ENCODE assay signal across 10 mouse cellular contexts in genomic region chr17:45582715-45583355, GRCm38 (mm10). TPM values are rescaled to one million over a fixed set of nuclear protein-coding genes. Genes with fewer than 3 reads are reported as not detected.
A peak's percentile ranks its signal among the peaks of the same experiment; 100 is the strongest.
DNase-seq lines count a peak whose midpoint lies in the region; ATAC-seq and TF ChIP-seq lines count a peak whose summit lies in the region.
"Had no signal": no experiment of that assay in that cellular context is flagged by ENCODE, and none has a peak within 500 bp of the region (broad histone marks: within the 10 kb centered on the region; RNA-seq: fewer than 3 reads in every experiment).

No protein-coding gene starts in this region.

- H3ac ChIP-seq in C2C12 (ENCODE audit: control insufficient read depth, insufficient read length, low read depth) = no peak overlapping the region

- no peaks in the 10 kb centered on the region for H3K79me2 ChIP-seq in C2C12 (ENCODE audit: control insufficient read depth, insufficient read depth)
- H3K79me2 ChIP-seq in MEL (ENCODE audit: control insufficient read depth, insufficient read depth, low read length, poor library complexity) = no peaks in the 10 kb centered on the region

- H3K27me3 ChIP-seq in intestine, postnatal 0 days (replicated peaks; ENCODE audit: control insufficient read depth, insufficient read depth, low read length) = no peaks in the 10 kb centered on the region
- H3K27me3 ChIP-seq in intestine, embryonic 15.5 days (replicated peaks) = no peaks in the 10 kb centered on the region
- H3K27me3 ChIP-seq in C2C12 (ENCODE audit: control insufficient read depth, insufficient read depth, insufficient read length) (no peaks in the 10 kb centered on the region), MEL (ENCODE audit: control insufficient read depth in 1 of 2, insufficient read depth in 2 of 2, low read length in 2 of 2) (no peaks in the 10 kb centered on the region)
- no peaks in the 10 kb centered on the region for H3K27me3 ChIP-seq in liver, embryonic 14.5 days (ENCODE audit: control insufficient read depth, insufficient read depth, low read length)
- no peaks in the 10 kb centered on the region for H3K27me3 ChIP-seq in forebrain, embryonic 15.5 days

- no peak overlapping the region for H3K9ac ChIP-seq in intestine, postnatal 0 days (ENCODE audit: low read depth, low read length)
- no peak overlapping the region for H3K9ac ChIP-seq in intestine, embryonic 15.5 days
- no peak overlapping the region for H3K9ac ChIP-seq in MEL (ENCODE audit: control insufficient read depth, low read depth, low read length, poor library complexity, severe bottlenecking)
- no peak overlapping the region for H3K9ac ChIP-seq in liver, embryonic 14.5 days (replicated peaks)
- H3K9ac ChIP-seq in forebrain, embryonic 15.5 days (replicated peaks) = no peak overlapping the region

- H3K36me3 ChIP-seq in intestine, postnatal 0 days (ENCODE audit: control insufficient read depth, insufficient read depth) = peaks cover 7% of the 10 kb centered on the region; the same call in 1 of the 2 replicates
- H3K36me3 ChIP-seq in intestine, embryonic 15.5 days = peaks cover 5% of the 10 kb centered on the region; the same call in 1 of the 2 replicates
- H3K36me3 ChIP-seq in C2C12 (ENCODE audit: control insufficient read depth, insufficient read depth) (peaks cover 32% of the 10 kb centered on the region), MEL (ENCODE audit: control insufficient read depth in 1 of 2, insufficient read depth in 2 of 2, low read length in 2 of 2) (peaks cover 0 to 27% of the 10 kb centered on the region in 2 experiments; a peak in 3 of 4 replicates)
- H3K36me3 ChIP-seq in liver, embryonic 14.5 days (replicated peaks; ENCODE audit: control insufficient read depth, insufficient read depth, low read depth) = peaks cover 39% of the 10 kb centered on the region
- 0 out of 2 replicates have a peak, but pooled peaks cover 10% of the 10 kb centered on the region for H3K36me3 ChIP-seq in forebrain, embryonic 15.5 days

- no peak overlapping the region for H3K4me3 ChIP-seq in intestine, postnatal 0 days (ENCODE audit: low read depth, low read length)
- no peak overlapping the region for H3K4me3 ChIP-seq in intestine, embryonic 15.5 days (replicated peaks)
- H3K4me3 ChIP-seq in C2C12 (ENCODE audit: insufficient read depth, poor library complexity, severe bottlenecking) = no peak overlapping the region
- H3K4me3 ChIP-seq in MEL (ENCODE audit: control insufficient read depth in 1 of 2, insufficient read depth in 1 of 2, low read depth in 2 of 2, low read length in 2 of 2) = no peak overlapping the region
- H3K4me3 ChIP-seq in liver, embryonic 14.5 days (ENCODE audit: insufficient read depth in 1 of 2, low read depth in 2 of 2, low read length in 2 of 2) = no peak overlapping the region
- no peak overlapping the region for H3K4me3 ChIP-seq in forebrain, embryonic 15.5 days

- no peak for TF ChIP-seq EP300 in MEL (IDR thresholded peaks at IDR 0.05; ENCODE audit: low read depth in 1 of 2, low read length in 2 of 2)
- no peak for TF ChIP-seq EP300 in liver, embryonic 14.5 days (IDR thresholded peaks at IDR 0.05; ENCODE audit: low read depth)

- TF ChIP-seq CTCF in intestine, postnatal 0 days (IDR thresholded peaks at IDR 0.05; ENCODE audit: low read depth) = peak; percentile 81
- TF ChIP-seq CTCF in C2C12 (IDR thresholded peaks at IDR 0.05; ENCODE audit: control insufficient read depth, insufficient read depth, insufficient read length) (peak; percentile 29), MEL (IDR thresholded peaks at IDR 0.05 in 2 of 3, conservative IDR thresholded peaks at IDR 0.05 in 1 of 3; ENCODE audit: control insufficient read depth in 1 of 3, insufficient read depth in 1 of 3, low read depth in 2 of 3, low read length in 3 of 3, poor library complexity in 1 of 3, severe bottlenecking in 1 of 3) (peak; percentile 60 to 82 (median 61))
- peak; percentile 93 for TF ChIP-seq CTCF in liver, embryonic 14.5 days (IDR thresholded peaks at IDR 0.05; ENCODE audit: low read depth)

- TF ChIP-seq POLR2A in MEL (IDR thresholded peaks at IDR 0.05; ENCODE audit: control insufficient read depth in 1 of 2, insufficient read depth in 1 of 2, low read depth in 1 of 2, low read length in 2 of 2, poor library complexity in 1 of 2) = no peak

- H3K27ac ChIP-seq in intestine, postnatal 0 days (ENCODE audit: low read depth, low read length) = no peak overlapping the region
- H3K27ac ChIP-seq in intestine, embryonic 15.5 days = no peak overlapping the region
- H3K27ac ChIP-seq in MEL (ENCODE audit: control insufficient read depth, low read depth, low read length) = peak overlapping the region; percentile 59
- H3K27ac ChIP-seq in liver, embryonic 14.5 days = peak overlapping the region; percentile 80
- H3K27ac ChIP-seq in forebrain, embryonic 15.5 days (replicated peaks) = no peak overlapping the region

- H3K9me3 ChIP-seq in intestine, postnatal 0 days (ENCODE audit: control insufficient read depth) = no peaks in the 10 kb centered on the region
- no peaks in the 10 kb centered on the region for H3K9me3 ChIP-seq in intestine, embryonic 15.5 days
- H3K9me3 ChIP-seq in MEL (replicated peaks; ENCODE audit: insufficient read depth, low read length) = no peaks in the 10 kb centered on the region
- H3K9me3 ChIP-seq in liver, embryonic 14.5 days (ENCODE audit: control insufficient read depth, low read length) = no peaks in the 10 kb centered on the region; the same call in 1 of the 2 replicates
- H3K9me3 ChIP-seq in forebrain, embryonic 15.5 days = no peaks in the 10 kb centered on the region

- WGBS in intestine, postnatal 0 days = 58% methylated on average over 6 of the region's 6 CpGs
- 71% methylated on average over 6 of the region's 6 CpGs for whole genome bisulfite sequencing in intestine, embryonic 15.5 days
- 43% methylated on average over 6 of the region's 6 CpGs for WGBS in liver, embryonic 14.5 days (ENCODE audit: insufficient replicate concordance)
- 77% methylated on average over 6 of the region's 6 CpGs for WGBS in forebrain, embryonic 15.5 days

- H3K4me2 ChIP-seq in intestine, postnatal 0 days (replicated peaks; ENCODE audit: low read depth) = no peak overlapping the region
- no peak overlapping the region for H3K4me2 ChIP-seq in intestine, embryonic 15.5 days (replicated peaks)
- peak overlapping the region; percentile 51 for H3K4me2 ChIP-seq in liver, embryonic 14.5 days (ENCODE audit: low read depth)
- H3K4me2 ChIP-seq in forebrain, embryonic 15.5 days (replicated peaks) = no peak overlapping the region

- H3K4me1 ChIP-seq in intestine, postnatal 0 days (replicated peaks; ENCODE audit: control insufficient read depth, insufficient read depth, low read length) = no peaks in the 10 kb centered on the region
- H3K4me1 ChIP-seq in intestine, embryonic 15.5 days (replicated peaks) = peaks cover 25% of the 10 kb centered on the region
- peaks cover 19 to 38% of the 10 kb centered on the region in 2 experiments for H3K4me1 ChIP-seq in MEL (ENCODE audit: control insufficient read depth in 1 of 2, insufficient read depth in 2 of 2, low read length in 2 of 2)
- H3K4me1 ChIP-seq in liver, embryonic 14.5 days (replicated peaks; ENCODE audit: control insufficient read depth in 2 of 2, insufficient read depth in 2 of 2, low read length in 1 of 2) = peaks cover 24 to 32% of the 10 kb centered on the region in 2 experiments
- peaks cover 12% of the 10 kb centered on the region for H3K4me1 ChIP-seq in forebrain, embryonic 15.5 days

- ATAC-seq in intestine, postnatal 0 days = no peak
- no peak for ATAC-seq in intestine, embryonic 15.5 days
- peak; percentile 58 for ATAC-seq in liver, embryonic 14.5 days (ENCODE audit: insufficient read depth)
- ATAC-seq in forebrain, embryonic 15.5 days (replicated peaks) = no peak

- no peaks in the 10 kb centered on the region for H3K79me3 ChIP-seq in C2C12 (ENCODE audit: low read depth)

- DNase-seq in MEL (ENCODE audit: low read depth, low spot score) = peak; percentile 64
- peak in 1 of 3 experiments; percentile 44 for DNase-seq in liver, embryonic 14.5 days (ENCODE audit: low read depth in 3 of 3, low spot score in 3 of 3)
- DNase-seq in frontal cortex, postnatal 14 days (ENCODE audit: low spot score in 2 of 2) = no peak
- no peak for DNase-seq in urinary bladder, postnatal 14 days (ENCODE audit: low spot score)
- DNase-seq: adrenal gland, adult 8-10 months had no signal

- peak; percentile 17 for TF ChIP-seq RAD21 in MEL (IDR thresholded peaks at IDR 0.05; ENCODE audit: low read depth, low read length)

RNA-seq across cellular contexts. Expression of gene Hsp90ab1, which starts 9.8 kb away (rescaled TPM):
- polyA plus RNA-seq in intestine, postnatal 0 days (2015; fragmentation: Nextera tagmentation; extraction: Ambion mirVana) = 483 and 505 TPM in 2 replicates
- 1,578 and 1,609 TPM in 2 replicates for polyA plus RNA-seq in intestine, embryonic 15.5 days (2015; fragmentation: Nextera tagmentation; extraction: Ambion mirVana)
- polyA plus RNA-seq in C2C12 (2012; fragmentation: generic; extraction: Trizol) (2,021 TPM), MEL (2012; ENCODE audit: insufficient read depth in 1 of 2, insufficient read length in 2 of 2, low read depth in 1 of 2, low replicate concordance in 2 of 2, missing spikeins in 1 of 2) (over 10,000 TPM in 1 of 2 experiments, 1,000 to 10,000 TPM in 1; 4,130 to 27,726 TPM)
- total RNA-seq in MEL (2012; rRNA removed) = 1,032 and 1,220 TPM in 2 replicates
- 287 and 369 TPM in 2 replicates for polyA plus RNA-seq in liver, embryonic 14.5 days (2012; rRNA removed)
- polyA plus RNA-seq in liver, embryonic 14.5 days (2014; fragmentation: Nextera tagmentation; extraction: Ambion mirVana) = 531 and 582 TPM in 2 replicates
- polyA plus RNA-seq in forebrain, embryonic 15.5 days (2015; fragmentation: Nextera tagmentation; extraction: Ambion mirVana) = 1,627 and 1,637 TPM in 2 replicates

RNA-seq across cellular contexts. Expression of gene Slc29a1, which starts 16.6 kb away (rescaled TPM):
- 37.8 and 38.4 TPM in 2 replicates for polyA plus RNA-seq in intestine, postnatal 0 days (2015; fragmentation: Nextera tagmentation; extraction: Ambion mirVana)
- polyA plus RNA-seq in intestine, embryonic 15.5 days (2015; fragmentation: Nextera tagmentation; extraction: Ambion mirVana) = 80.0 and 85.4 TPM in 2 replicates
- polyA plus RNA-seq in C2C12 (2012; fragmentation: generic; extraction: Trizol) (264 TPM), MEL (2012; ENCODE audit: insufficient read depth in 1 of 2, insufficient read length in 2 of 2, low read depth in 1 of 2, low replicate concordance in 2 of 2, missing spikeins in 1 of 2) (100 to 1,000 TPM in 1 of 2 experiments, not detected in 1; 341 TPM)
- total RNA-seq in MEL (2012; rRNA removed) = 200 and 238 TPM in 2 replicates
- 152 and 218 TPM in 2 replicates for polyA plus RNA-seq in liver, embryonic 14.5 days (2012; rRNA removed)
- polyA plus RNA-seq in liver, embryonic 14.5 days (2014; fragmentation: Nextera tagmentation; extraction: Ambion mirVana) = 177 and 188 TPM in 2 replicates
- 62.5 and 63.7 TPM in 2 replicates for polyA plus RNA-seq in forebrain, embryonic 15.5 days (2015; fragmentation: Nextera tagmentation; extraction: Ambion mirVana)

RNA-seq across cellular contexts. Expression of gene Mymx, which starts 19.1 kb away (rescaled TPM):
- 0.34 and 0.38 TPM in 2 replicates for polyA plus RNA-seq in intestine, postnatal 0 days (2015; fragmentation: Nextera tagmentation; extraction: Ambion mirVana)
- polyA plus RNA-seq in intestine, embryonic 15.5 days (2015; fragmentation: Nextera tagmentation; extraction: Ambion mirVana) = 0.43 and 0.54 TPM in 2 replicates
- polyA plus RNA-seq in C2C12 (2012; fragmentation: generic; extraction: Trizol) (1.7 TPM), MEL (2012; ENCODE audit: insufficient read depth in 1 of 2, insufficient read length in 2 of 2, low read depth in 1 of 2, low replicate concordance in 2 of 2, missing spikeins in 1 of 2) (not detected)
- total RNA-seq in MEL (2012; rRNA removed) = not detected in 2 replicates
- 0.10 TPM in 1 of 2 replicates, not detected in the other for polyA plus RNA-seq in liver, embryonic 14.5 days (2012; rRNA removed)
- not detected in 2 replicates for polyA plus RNA-seq in liver, embryonic 14.5 days (2014; fragmentation: Nextera tagmentation; extraction: Ambion mirVana)
- polyA plus RNA-seq in forebrain, embryonic 15.5 days (2015; fragmentation: Nextera tagmentation; extraction: Ambion mirVana) = not detected in 2 replicates
- total RNA-seq: left cerebral cortex, postnatal 10 days had no signal

RNA-seq across cellular contexts. Expression of gene Slc35b2, which starts 19.2 kb away (rescaled TPM):
- 77.7 and 79.5 TPM in 2 replicates for polyA plus RNA-seq in intestine, postnatal 0 days (2015; fragmentation: Nextera tagmentation; extraction: Ambion mirVana)
- 124 and 128 TPM in 2 replicates for polyA plus RNA-seq in intestine, embryonic 15.5 days (2015; fragmentation: Nextera tagmentation; extraction: Ambion mirVana)
- polyA plus RNA-seq in C2C12 (2012; fragmentation: generic; extraction: Trizol) (131 TPM), MEL (2012; ENCODE audit: insufficient read depth in 1 of 2, insufficient read length in 2 of 2, low read depth in 1 of 2, low replicate concordance in 2 of 2, missing spikeins in 1 of 2) (100 to 1,000 TPM in 1 of 2 experiments, not detected in 1; 111 TPM)
- 65.8 and 81.7 TPM in 2 replicates for total RNA-seq in MEL (2012; rRNA removed)
- 27.6 and 29.9 TPM in 2 replicates for polyA plus RNA-seq in liver, embryonic 14.5 days (2012; rRNA removed)
- 44.8 and 46.4 TPM in 2 replicates for polyA plus RNA-seq in liver, embryonic 14.5 days (2014; fragmentation: Nextera tagmentation; extraction: Ambion mirVana)
- 97.9 and 99.8 TPM in 2 replicates for polyA plus RNA-seq in forebrain, embryonic 15.5 days (2015; fragmentation: Nextera tagmentation; extraction: Ambion mirVana)

RNA-seq across cellular contexts. Expression of gene Nfkbie, which starts 27.3 kb away (rescaled TPM):
- polyA plus RNA-seq in intestine, postnatal 0 days (2015; fragmentation: Nextera tagmentation; extraction: Ambion mirVana) = 3.8 and 4.0 TPM in 2 replicates
- polyA plus RNA-seq in intestine, embryonic 15.5 days (2015; fragmentation: Nextera tagmentation; extraction: Ambion mirVana) = 4.8 and 4.9 TPM in 2 replicates
- polyA plus RNA-seq in C2C12 (2012; fragmentation: generic; extraction: Trizol) (5.3 TPM), MEL (2012; ENCODE audit: insufficient read depth in 1 of 2, insufficient read length in 2 of 2, low read depth in 1 of 2, low replicate concordance in 2 of 2, missing spikeins in 1 of 2) (1 to 10 TPM in 1 of 2 experiments, not detected in 1; 5.7 TPM)
- 2.7 and 3.3 TPM in 2 replicates for total RNA-seq in MEL (2012; rRNA removed)
- 0.62 and 0.65 TPM in 2 replicates for polyA plus RNA-seq in liver, embryonic 14.5 days (2012; rRNA removed)
- polyA plus RNA-seq in liver, embryonic 14.5 days (2014; fragmentation: Nextera tagmentation; extraction: Ambion mirVana) = 0.66 TPM in 2 replicates
- 4.2 and 4.6 TPM in 2 replicates for polyA plus RNA-seq in forebrain, embryonic 15.5 days (2015; fragmentation: Nextera tagmentation; extraction: Ambion mirVana)

Comparison
In these comparisons a context has a peak if more than half of its experiments do, and no peak if none do; other contexts are left out.
1. H3K27ac ChIP-seq: peak in MEL (single experiment) and liver, embryonic 14.5 days (single experiment); none in intestine, postnatal 0 days (single experiment), intestine, embryonic 15.5 days (single experiment) and forebrain, embryonic 15.5 days (single experiment).
2. CTCF ChIP-seq: peak in every context shown above with its lines; median percentile 93 in liver, embryonic 14.5 days; 81 in intestine, postnatal 0 days; 61 in MEL; 29 in C2C12.